Mouse (Mus musculus): ENCODE measurements around the gene Zfp319.

The Zfp319 gene

GRCm38 (mm10) chr8:95351461-95351860 is 19.7 kb upstream of the Zfp319 start:
- no peak for DNase-seq (ENCODE audit: low read depth, low spot score)

GRCm38 (mm10) chr8:95348811-95349630 is 17.3 kb upstream of the Zfp319 start:
- DNase-seq (ENCODE audit: low read depth, low spot score): no peak

GRCm38 (mm10) chr8:95348356-95348755 is 16.6 kb upstream of the Zfp319 start:
- DNase-seq (ENCODE audit: low read depth, low spot score): no peak

- DNase-seq (ENCODE audit: low read depth, low spot score): no peak
Measured at GRCm38 (mm10) chr8:95346643-95347545, 15.1 kb upstream of the Zfp319 start.

GRCm38 (mm10) chr8:95344668-95345067 is 12.9 kb upstream of the Zfp319 start:
- DNase-seq (ENCODE audit: low read depth, low spot score): no peak

- DNase-seq (ENCODE audit: low read depth, low spot score): no peak
Measured at GRCm38 (mm10) chr8:95341721-95342120, 10.0 kb upstream of the Zfp319 start.

GRCm38 (mm10) chr8:95336363-95336762 is 4.6 kb upstream of the Zfp319 start:
- DNase-seq (ENCODE audit: low read depth, low spot score): no peak

GRCm38 (mm10) chr8:95335706-95336105 is 4.0 kb upstream of the Zfp319 start:
- DNase-seq (ENCODE audit: low read depth, low spot score): no peak

GRCm38 (mm10) chr8:95332437-95333199 is 868 bp upstream of the Zfp319 start:
- no peak for DNase-seq (ENCODE audit: low read depth, low spot score)

GRCm38 (mm10) chr8:95331156-95331719 is 512 bp downstream of the Zfp319 start:
- no peak for DNase-seq (ENCODE audit: low read depth, low spot score)

GRCm38 (mm10) chr8:95330367-95330766 is 1.4 kb downstream of the Zfp319 start:
- DNase-seq (ENCODE audit: low read depth, low spot score): no peak

GRCm38 (mm10) chr8:95327866-95328465 is 3.8 kb downstream of the Zfp319 start:
- no peak for DNase-seq (ENCODE audit: low read depth, low spot score)

GRCm38 (mm10) chr8:95326822-95327221 is 4.9 kb downstream of the Zfp319 start:
- DNase-seq (ENCODE audit: low read depth, low spot score): no peak

- no peak for DNase-seq (ENCODE audit: low read depth, low spot score)
Measured at GRCm38 (mm10) chr8:95324646-95325045, 7.1 kb downstream of the Zfp319 start.

- DNase-seq (ENCODE audit: low read depth, low spot score): no peak
Measured at GRCm38 (mm10) chr8:95323201-95323600, 8.5 kb downstream of the Zfp319 start.

GRCm38 (mm10) chr8:95320224-95321139 is 11.3 kb downstream of the Zfp319 start:
- peak; percentile 64 for DNase-seq (ENCODE audit: low read depth, low spot score)

GRCm38 (mm10) chr8:95315350-95315749 is 16.4 kb downstream of the Zfp319 start:
- no peak for DNase-seq (ENCODE audit: low read depth, low spot score)

GRCm38 (mm10) chr8:95314707-95315106 is 17.0 kb downstream of the Zfp319 start:
- no peak for DNase-seq (ENCODE audit: low read depth, low spot score)

GRCm38 (mm10) chr8:95313857-95314256 is 17.9 kb downstream of the Zfp319 start:
- DNase-seq (ENCODE audit: low read depth, low spot score): no peak

- no peak for DNase-seq (ENCODE audit: low read depth, low spot score)
Measured at GRCm38 (mm10) chr8:95312836-95313235, 18.9 kb downstream of the Zfp319 start.
